Mouse (Mus musculus) kidney, postnatal 0 days (tissue): ENCODE measurements around the gene Col25a1. TPM values are rescaled to one million over a fixed set of nuclear protein-coding genes. Genes with fewer than 3 reads are reported as not detected.

ENCODE experiments used
- ATAC-seq: fragments of 200-750 bp; cut with Nextera tagmentation; replicated peaks from 2 replicates; pipeline ENCODE4 v1.8.0; 2017; ENCODE audit warnings: low read depth, moderate number of reproducible peaks, moderate TSS enrichment, moderate library complexity; ENCODE audit not compliant: low FRiP score
- DNase-seq: peaks from one replicate; pipeline ENCODE4 v3.0.0-alpha.2; 2016; ENCODE audit warnings: low spot score
- H3K27ac ChIP-seq: fragments of 300-500 bp; sonication (generic); 2 replicates; pipeline ENCODE4 v1.5.1; 2014; ENCODE audit warnings: mild to moderate bottlenecking
- H3K27me3 ChIP-seq: fragments of 300-500 bp; sonication (generic); 2 replicates; pipeline ENCODE4 v1.6.1; 2014; ENCODE audit warnings: low read length, mixed read lengths; ENCODE audit not compliant: insufficient read depth
- H3K36me3 ChIP-seq: fragments of 300-500 bp; sonication (generic); 2 replicates; pipeline ENCODE4 v1.6.1; 2014; ENCODE audit warnings: low read length, mixed read lengths; ENCODE audit not compliant: insufficient read depth
- H3K4me1 ChIP-seq: fragments of 300-500 bp; sonication (generic); replicated peaks from 2 replicates; pipeline ENCODE4 v1.6.1; 2014; ENCODE audit warnings: antibody characterized with exemption, low read length, mixed read lengths; ENCODE audit not compliant: insufficient read depth
- H3K4me2 ChIP-seq: fragments of 300-500 bp; sonication (generic); 2 replicates; pipeline ENCODE4 v1.6.1; 2014; ENCODE audit warnings: mild to moderate bottlenecking, low read length, moderate library complexity, mixed read lengths
- H3K4me3 ChIP-seq: fragments of 300-500 bp; sonication (generic); replicated peaks from 2 replicates; pipeline ENCODE4 v1.5.1; 2014; ENCODE audit warnings: low read depth, low read length
- H3K9ac ChIP-seq: fragments of 300-500 bp; sonication (generic); 2 replicates; pipeline ENCODE4 v1.6.1; 2014; ENCODE audit warnings: low read depth, low read length
- H3K9me3 ChIP-seq: fragments of 300-500 bp; sonication (generic); replicated peaks from 2 replicates; pipeline ENCODE4 v1.6.1; 2016; ENCODE audit warnings: low read length, inconsistent platforms, mixed read lengths
- CTCF ChIP-seq: IDR thresholded peaks from 2 replicates; pipeline ENCODE4 v1.5.1; 2016; ENCODE audit warnings: antibody characterized with exemption, low read depth, mild to moderate bottlenecking, moderate library complexity
- WGBS: fragments of 180-500 bp; shearing (Covaris S2); extraction: QIAGEN DNeasy Blood & Tissue Kit; methylation state at CpG from one replicate; pipeline ENCODE4 v1.1.7; 2014; 5-methylcytosine and 5-hydroxymethylcytosine counted together
- polyA plus RNA-seq: library from polyadenylated mRNA; unstranded; fragments of >200 nt; fragmentation: Nextera tagmentation; extraction: Ambion mirVana; gene quantifications from 2 replicates; pipeline ENCODE4 v1.2.1, GENCODE M21; 2015

The Col25a1 gene
- polyA plus RNA-seq, 1 experiment from 2014 or later = 1.4 TPM

GRCm38 (mm10) chr3:130373145-130373544 lies 241.8 kb downstream of the Col25a1 start:
- WGBS = 50% methylated on average over 7 of the region's 7 CpGs
- no peaks in the 10 kb centered on the region for H3K9me3 ChIP-seq
- no peaks in the 10 kb centered on the region for H3K27me3 ChIP-seq
- no peaks in the 10 kb centered on the region for H3K36me3 ChIP-seq
- no peak for TF ChIP-seq CTCF
- no peak overlapping the region for H3K4me2 ChIP-seq
- no peak overlapping the region for H3K4me3 ChIP-seq
- ATAC-seq (no peak), DNase-seq (no peak)
- no peaks in the 10 kb centered on the region for H3K4me1 ChIP-seq
- no peak overlapping the region for H3K9ac ChIP-seq
- H3K27ac ChIP-seq = no peak overlapping the region

DNA sequence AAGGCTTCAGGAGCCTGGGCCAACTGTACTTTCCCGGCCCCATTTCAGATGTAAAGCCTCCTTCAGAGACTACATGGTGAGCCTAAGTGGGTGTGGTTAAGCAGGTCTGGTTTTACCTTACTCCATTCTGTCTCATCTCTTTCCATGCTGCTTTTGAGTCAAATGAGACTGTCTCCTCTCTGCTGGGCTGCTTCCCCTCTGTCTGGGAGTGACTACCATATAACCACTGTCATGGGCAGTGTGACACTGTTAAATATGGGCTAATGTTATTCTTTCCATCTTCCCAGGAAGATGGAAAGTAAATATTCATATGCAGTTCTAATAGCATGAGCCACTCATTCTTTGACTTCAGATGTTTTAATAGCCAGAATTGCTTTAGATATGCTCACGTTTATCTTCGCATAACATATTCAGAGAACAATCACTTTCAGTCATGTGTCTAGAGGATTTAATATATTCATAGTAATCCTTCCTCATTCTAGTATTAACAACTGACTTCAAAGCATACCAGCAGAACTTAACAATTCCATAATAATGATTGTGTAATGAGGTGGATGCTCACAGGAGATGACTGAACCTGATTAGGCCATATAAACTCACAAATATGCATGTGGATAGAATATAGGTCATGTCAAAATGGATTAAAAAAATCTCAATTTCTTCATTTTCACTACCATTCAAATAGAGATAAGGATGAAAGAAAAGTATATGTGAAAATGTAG lies 243.5 kb downstream of the Col25a1 start:
- no peak overlapping the region for H3K4me2 ChIP-seq
- no peaks in the 10 kb centered on the region for H3K36me3 ChIP-seq
- H3K9me3 ChIP-seq = no peaks in the 10 kb centered on the region
- H3K27ac ChIP-seq = no peak overlapping the region
- no peak overlapping the region for H3K4me3 ChIP-seq
- WGBS = 74% methylated on average over 3 of the region's 3 CpGs
- no peak for ATAC-seq
- no peak for DNase-seq
- H3K4me1 ChIP-seq = no peaks in the 10 kb centered on the region
- no peak overlapping the region for H3K9ac ChIP-seq
- no peak for TF ChIP-seq CTCF
- H3K27me3 ChIP-seq = no peaks in the 10 kb centered on the region

- Histone ChIP-seq H3K4me1 (no peaks in the 10 kb centered on the region), H3K27ac (no peak overlapping the region), H3K36me3 (no peaks in the 10 kb centered on the region), H3K9me3 (no peaks in the 10 kb centered on the region), H3K9ac (no peak overlapping the region), H3K27me3 (no peaks in the 10 kb centered on the region), H3K4me2 (no peak overlapping the region), H3K4me3 (no peak overlapping the region)
- TF ChIP-seq CTCF = no peak
- ATAC-seq = no peak
- 93% methylated on average over 5 of the region's 5 CpGs for WGBS
- no peak for DNase-seq
These were observed 246.5 kb downstream of the Col25a1 start for GRCm38 (mm10) chr3:130377786-130378185.

DNA sequence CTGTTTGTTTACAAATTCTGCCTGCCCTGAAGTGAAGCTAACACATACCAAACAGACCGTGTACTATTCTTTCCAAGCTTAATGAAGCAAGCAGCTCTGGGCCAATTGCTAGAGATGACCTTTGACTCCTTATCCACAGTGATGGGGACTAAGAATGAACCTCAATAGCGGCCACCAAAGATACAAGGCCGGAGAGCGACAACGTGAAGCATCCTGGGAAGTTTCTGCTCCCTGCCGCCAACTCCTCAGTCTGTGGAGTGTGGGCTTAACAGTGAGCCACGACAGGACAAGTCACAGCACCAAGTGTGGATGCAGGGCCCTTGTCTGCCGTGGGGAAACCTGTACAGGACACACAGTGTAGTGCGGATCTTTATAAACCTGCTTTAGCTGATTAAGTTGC lies 247.3 kb downstream of the Col25a1 start:
- H3K9me3 ChIP-seq = no peaks in the 10 kb centered on the region
- H3K4me1 ChIP-seq = no peaks in the 10 kb centered on the region
- no peak for TF ChIP-seq CTCF
- no peak overlapping the region for H3K27ac ChIP-seq
- ATAC-seq = no peak
- H3K4me3 ChIP-seq = no peak overlapping the region
- H3K4me2 ChIP-seq = no peak overlapping the region
- H3K27me3 ChIP-seq = no peaks in the 10 kb centered on the region
- no peaks in the 10 kb centered on the region for H3K36me3 ChIP-seq
- no peak overlapping the region for H3K9ac ChIP-seq
- DNase-seq = no peak
- WGBS = 77% methylated on average over 9 of the region's 9 CpGs

- H3K27ac ChIP-seq = no peak overlapping the region
- H3K4me1 ChIP-seq = no peaks in the 10 kb centered on the region
- no peaks in the 10 kb centered on the region for H3K36me3 ChIP-seq
- H3K27me3 ChIP-seq = no peaks in the 10 kb centered on the region
- no peak overlapping the region for H3K9ac ChIP-seq
- DNase-seq (no peak), ATAC-seq (no peak)
- no peak overlapping the region for H3K4me2 ChIP-seq
- WGBS = 92% methylated on average over 5 of the region's 5 CpGs
- no peaks in the 10 kb centered on the region for H3K9me3 ChIP-seq
- TF ChIP-seq CTCF = no peak
- H3K4me3 ChIP-seq = no peak overlapping the region
These were observed 249.1 kb downstream of the Col25a1 start for GRCm38 (mm10) chr3:130380299-130380845.

DNA sequence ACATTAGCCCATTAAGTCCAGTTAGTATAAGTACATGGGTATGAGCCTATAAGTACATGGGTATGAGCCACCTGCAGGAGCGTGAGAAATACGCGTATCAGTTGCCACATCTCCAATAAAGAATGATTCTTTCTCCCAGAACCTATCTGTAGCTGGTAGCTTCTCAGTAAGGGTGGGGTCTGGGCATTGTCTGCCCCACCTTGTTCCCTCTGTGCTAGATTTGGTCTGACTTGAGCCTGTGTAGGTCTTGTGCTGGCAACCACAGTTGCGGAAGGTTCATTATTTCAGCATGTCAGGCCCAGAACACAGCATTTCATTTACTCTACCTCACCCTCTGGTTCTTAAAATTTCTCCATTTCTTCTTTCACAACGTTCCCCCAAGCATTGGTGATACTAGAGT lies 250.4 kb downstream of the Col25a1 start:
- H3K36me3 ChIP-seq = no peaks in the 10 kb centered on the region
- no peak overlapping the region for H3K4me2 ChIP-seq
- H3K4me3 ChIP-seq = no peak overlapping the region

More for the DNA sequence above, 250.4 kb downstream of the Col25a1 start:
- H3K9me3 ChIP-seq = no peaks in the 10 kb centered on the region
- H3K27ac ChIP-seq = no peak overlapping the region
- no peak overlapping the region for H3K9ac ChIP-seq
- no peak for TF ChIP-seq CTCF
- H3K27me3 ChIP-seq = no peaks in the 10 kb centered on the region
- H3K4me1 ChIP-seq = no peaks in the 10 kb centered on the region
- DNase-seq (no peak), ATAC-seq (no peak)
- WGBS = 95% methylated on average over 5 of the region's 5 CpGs
